Mouse (Mus musculus): ENCODE results near the gene Neurog2. TPM values are rescaled to one million over a fixed set of nuclear protein-coding genes. Genes with fewer than 3 reads are reported as not detected.

Neurog2 gene
- total RNA-seq, 2 experiments from 2014 or later: not detected

DNA sequence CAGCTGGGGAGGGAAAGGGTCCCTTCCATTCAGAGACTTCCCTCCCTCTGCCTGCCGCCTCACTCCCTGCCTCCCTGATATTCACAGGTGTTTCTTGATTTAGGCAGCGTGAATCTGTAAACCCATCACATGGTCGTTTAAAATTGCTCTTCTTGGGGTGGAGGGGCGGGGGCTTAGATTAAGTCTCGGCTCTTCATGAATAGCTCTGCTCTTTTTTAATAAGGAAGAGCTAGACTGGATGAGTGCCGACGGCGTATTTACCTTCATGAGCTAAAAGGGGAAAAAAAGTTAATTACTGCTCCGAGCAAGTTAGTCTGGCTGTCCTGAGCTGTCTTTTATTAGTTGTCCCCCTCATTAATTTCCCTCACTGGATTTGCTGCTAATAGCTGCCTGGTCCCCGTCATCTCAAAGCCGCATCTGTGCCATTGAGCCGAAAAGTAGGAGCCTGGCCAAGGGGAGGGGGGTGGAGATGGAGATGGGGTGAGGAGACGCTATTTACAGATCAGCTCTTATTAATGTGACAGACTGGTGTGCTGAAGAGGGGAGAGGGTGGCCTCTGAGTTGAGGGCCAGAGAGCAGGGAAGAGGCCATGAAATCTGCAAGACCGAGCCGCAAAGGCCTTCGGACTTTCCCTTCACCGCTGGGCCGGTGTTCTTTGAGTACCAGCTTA lies 13.4 kb downstream of the Neurog2 start:
- no peak for DNase-seq

DNA sequence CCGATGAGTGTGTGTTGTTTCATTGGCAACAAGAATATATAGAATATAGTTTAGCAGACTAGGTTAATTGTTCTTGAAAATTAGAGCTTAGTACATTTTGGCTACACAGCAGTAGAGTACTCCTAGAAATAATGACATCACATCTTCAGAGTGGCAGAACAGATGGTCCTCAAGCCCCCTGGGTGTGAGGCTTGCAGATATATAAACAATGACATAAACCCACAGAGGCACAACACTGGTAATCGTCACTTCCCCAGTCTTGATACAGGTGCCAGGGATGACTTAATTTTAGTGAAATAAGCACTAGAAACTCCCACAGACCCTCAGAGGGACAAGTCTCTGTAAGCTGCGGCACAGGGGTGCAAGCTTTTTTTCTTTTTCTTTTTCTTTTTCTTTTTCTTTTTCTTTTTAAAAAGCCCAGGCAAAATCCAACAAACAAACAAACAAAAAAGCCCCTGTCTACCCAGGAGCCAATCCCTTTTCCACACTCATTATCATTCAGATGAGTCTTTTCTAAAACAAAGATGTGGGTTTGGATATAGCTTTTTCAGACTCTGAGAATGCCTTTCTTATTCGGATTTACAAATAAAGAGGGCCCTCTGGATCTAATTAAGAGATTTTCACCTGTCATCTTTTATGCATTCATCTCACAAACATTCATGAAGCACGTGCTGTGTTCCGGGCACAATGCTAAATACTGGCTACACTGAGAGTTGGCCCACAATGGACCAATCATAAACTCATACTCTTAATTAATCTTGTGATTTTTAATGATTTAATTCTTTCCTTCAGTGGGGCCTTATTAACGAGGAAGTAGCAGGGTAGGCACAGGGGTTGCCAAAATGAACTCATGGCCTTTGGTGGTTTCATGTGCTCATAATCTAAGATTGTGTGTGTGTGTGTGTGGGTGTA lies 19.1 kb downstream of the Neurog2 start:
- no peak for DNase-seq

DNA sequence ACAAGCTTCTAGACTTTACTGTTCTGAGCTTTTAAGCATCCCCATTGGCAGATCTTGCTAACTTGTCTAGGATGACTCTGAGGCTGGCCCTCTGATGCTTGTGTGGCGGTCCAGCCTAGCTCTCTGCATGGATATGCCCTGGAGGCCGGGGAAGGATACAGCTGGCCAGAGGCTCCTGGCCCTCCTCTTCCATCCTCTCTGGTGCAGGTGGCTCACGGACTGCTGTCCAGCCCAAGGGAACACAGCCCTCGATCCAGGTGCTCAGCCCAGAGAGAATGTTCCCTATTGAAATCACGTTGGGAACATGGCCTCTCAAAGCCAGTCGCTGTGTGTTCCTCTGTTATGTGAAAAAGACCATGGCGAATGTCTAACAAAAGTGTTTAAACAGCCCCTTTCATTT lies 27.8 kb downstream of the Neurog2 start:
- no peak for DNase-seq

DNA sequence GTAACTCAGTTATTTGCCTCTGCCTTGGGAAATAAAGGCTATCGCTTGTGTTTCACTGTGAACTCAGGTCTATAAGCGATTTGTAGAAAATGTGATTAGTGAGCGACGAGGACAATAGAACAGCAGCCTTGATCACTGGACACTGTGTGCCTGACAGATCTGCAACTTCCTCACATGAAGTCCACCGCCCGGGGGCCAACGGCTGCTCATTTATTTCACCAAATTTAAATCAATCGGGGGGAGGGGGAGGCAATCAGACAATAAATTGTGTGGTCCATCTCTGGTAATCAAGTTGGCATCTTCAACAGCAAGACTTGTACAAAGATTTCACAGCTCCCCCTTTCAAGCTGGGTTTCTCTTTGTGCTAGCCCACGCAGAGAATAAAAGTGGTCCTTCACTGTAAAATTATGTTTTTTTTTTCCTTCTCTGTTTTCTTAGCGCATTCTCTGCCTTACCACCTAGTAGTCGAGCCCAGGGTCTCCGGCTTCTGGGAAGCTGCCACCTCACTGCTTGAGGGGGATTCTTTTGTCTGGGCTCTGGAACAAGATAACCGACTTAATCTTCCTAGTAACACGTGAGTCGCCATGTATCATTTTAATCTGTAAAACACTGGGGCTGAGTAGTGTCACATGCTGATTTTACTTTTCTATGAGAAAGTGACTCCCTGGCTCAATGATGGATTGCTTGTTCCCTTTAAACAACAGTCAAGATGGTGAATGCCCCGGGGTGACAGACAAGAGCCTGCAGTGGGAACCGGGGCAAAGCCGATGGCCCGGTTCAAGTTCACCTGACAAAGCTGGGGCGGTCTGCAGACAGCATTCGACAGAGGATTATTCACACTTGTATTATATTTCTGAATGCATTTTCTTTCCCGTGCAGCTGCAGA lies 29.0 kb downstream of the Neurog2 start:
- DNase-seq: no peak

DNA sequence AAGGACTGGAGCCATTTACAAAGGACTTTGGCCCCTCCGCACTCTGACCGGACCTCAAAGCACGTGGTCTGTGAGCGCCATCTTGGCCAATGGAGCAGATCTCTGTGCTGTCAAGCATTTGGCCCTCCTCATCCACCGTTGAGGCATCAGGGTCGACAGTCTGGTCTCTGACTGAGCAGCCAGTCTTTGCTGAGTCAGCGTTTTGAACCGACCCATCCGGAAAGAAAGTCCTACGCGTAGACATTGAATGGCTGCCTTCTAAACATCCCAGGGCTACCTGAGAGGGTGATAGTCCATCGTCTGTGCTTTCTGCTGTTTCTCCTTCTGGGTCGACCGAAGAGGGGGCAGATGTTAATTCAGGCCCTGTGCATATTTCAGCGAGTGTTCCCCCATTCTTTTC lies 46.8 kb downstream of the Neurog2 start:
- no peak for DNase-seq

Other genes starting within 250 kb of the Neurog2 start
- gene Ank2, start 133.8 kb upstream of the Neurog2 start, total RNA-seq (2021): 10 to 100 TPM; 38.6 to 42.5 TPM
- 10 to 100 TPM; 21.8 to 23.7 TPM for gene Larp7, start 79.8 kb upstream of the Neurog2 start, total RNA-seq (2021)
- gene Zgrf1, start 79.6 kb upstream of the Neurog2 start, total RNA-seq (2021): 1 to 10 TPM; 1.3 to 1.5 TPM
- gene Alpk1, start 147.4 kb downstream of the Neurog2 start, total RNA-seq (2021): 10 to 100 TPM in 1 of 2 experiments, 1 to 10 TPM in 1; 9.4 to 12.7 TPM
- 1 to 10 TPM; 4.4 to 4.9 TPM for gene Tifa, start 156.7 kb downstream of the Neurog2 start, total RNA-seq (2021)
- gene Ap1ar, start 204.4 kb downstream of the Neurog2 start, total RNA-seq (2021): 10 to 100 TPM; 35.6 to 37.3 TPM